Mouse (Mus musculus): ENCODE measurements around the gene Aknad1.
A peak's percentile ranks its signal among the peaks of the same experiment; 100 is the strongest.

The Aknad1 gene

DNA sequence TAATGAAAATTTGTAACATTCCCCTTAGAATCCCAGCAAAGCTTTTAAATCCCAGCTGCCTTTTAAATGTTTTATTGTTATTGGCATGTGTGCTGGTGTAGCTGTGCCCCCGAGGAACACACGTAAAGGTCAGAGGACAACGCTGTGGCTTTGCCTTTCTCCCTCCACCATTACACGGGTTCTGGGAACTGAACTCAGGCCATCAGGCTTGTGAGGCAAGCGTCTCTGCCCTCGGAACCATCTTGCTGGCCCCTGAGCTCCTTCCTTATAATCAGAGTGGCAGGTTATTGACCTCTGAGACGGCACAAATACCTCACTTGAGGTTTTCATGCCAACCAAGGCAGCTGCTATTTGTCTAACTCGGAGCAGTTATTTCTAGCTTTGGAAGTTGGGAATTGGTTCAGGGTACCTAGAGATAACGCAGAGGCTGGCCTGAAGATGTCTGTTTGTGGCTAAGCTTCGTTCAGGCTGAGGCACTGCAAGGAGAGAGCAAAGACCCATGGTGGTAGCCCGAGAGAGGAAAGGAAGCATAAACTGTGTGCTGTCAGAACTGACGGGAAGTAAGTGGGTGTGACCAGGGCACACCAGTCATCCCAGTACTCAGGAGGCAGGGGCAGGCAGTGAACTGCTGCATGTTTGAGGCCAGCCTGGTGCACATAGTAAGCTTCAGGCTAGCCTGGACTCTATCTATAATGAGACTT lies 48.4 kb downstream of the Aknad1 start:
- DNase-seq (ENCODE audit: low read depth) = no peak

DNA sequence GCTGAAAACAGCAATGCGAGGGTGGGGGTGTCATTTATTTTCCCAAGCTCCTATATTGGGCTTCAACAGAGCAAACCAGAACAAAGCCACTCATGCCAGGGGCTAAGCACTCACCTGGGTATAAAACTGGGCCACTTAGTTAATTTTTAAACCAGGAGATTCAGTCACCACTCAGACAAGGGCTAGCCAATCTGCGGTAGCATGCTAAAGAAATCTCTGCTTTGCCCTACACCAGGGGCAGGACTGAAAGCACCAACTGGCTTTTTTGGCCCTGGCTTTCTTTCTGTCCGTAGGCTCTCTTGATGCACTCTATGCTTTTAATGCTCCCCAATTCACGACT lies 49.0 kb downstream of the Aknad1 start:
- DNase-seq (ENCODE audit: low read depth) = no peak

DNA sequence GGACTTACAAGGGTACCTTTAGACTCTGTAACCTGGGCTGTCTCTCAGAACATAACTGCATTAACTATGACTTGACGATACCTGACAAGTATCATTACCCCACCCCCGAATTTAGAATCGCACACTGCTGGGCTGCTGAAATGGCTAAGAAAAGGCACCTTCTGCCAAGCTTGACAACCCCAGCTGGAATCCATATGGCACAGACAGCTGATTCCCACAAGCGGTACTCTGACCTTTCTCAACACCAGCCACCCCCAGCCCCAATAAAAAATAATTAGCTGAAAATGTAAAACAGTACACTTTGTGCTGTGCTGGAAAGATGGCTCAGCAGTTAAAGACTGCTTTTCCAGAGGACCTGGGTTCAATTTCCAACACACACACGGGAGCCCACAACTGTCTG lies 49.8 kb downstream of the Aknad1 start:
- no peak for DNase-seq (ENCODE audit: low read depth)

DNA sequence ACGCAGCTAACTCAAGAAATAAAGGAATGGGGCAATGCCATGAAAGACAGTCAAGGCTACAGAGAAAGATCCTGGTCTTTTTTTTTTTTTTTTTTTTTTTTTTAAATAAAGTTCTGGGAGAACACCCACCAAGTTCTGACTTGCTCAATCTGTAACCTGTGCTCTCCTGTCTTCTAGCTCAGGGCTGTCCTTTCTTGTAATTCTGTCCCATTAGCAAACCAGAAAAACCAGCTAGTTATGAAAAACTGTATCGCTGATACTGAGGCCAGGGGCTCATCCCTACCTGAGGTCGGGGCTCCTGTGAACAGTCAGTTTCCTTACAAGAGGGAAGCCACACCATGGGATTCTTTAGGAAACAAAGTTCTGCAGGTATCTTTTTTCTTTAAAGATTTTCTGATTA lies 51.0 kb downstream of the Aknad1 start:
- no peak for DNase-seq (ENCODE audit: low read depth)

DNA sequence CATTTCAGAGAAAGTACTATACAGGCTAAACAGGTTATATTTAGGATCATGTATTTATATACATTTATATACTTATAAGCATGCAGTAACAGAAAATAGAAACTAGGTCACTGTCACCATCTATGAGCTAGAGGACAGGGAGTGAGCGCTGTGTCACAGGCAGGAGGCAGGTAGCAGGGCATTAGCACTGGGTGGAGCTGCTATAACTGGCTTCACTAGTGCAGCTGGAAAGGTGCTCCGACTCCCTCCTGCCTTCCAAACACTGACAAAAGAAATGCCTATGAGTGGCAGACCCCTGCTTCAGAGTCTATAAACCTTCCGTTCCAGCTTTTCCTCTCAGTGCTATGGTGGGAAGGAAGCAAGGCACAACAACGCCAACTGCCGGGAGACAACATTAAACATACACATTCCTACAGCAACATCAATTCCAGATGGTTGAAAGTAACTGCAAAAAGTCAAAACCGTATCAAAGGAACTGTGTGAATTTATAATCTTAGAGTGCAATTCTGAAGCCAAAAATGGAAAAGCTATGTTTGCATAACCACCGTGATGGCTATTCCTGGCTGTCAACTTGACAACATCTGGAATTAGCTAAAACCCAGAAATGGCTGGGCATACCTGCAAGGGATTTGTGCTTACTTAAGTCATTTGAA lies 51.7 kb downstream of the Aknad1 start:
- peak; percentile 31 for DNase-seq (ENCODE audit: low read depth)

DNA sequence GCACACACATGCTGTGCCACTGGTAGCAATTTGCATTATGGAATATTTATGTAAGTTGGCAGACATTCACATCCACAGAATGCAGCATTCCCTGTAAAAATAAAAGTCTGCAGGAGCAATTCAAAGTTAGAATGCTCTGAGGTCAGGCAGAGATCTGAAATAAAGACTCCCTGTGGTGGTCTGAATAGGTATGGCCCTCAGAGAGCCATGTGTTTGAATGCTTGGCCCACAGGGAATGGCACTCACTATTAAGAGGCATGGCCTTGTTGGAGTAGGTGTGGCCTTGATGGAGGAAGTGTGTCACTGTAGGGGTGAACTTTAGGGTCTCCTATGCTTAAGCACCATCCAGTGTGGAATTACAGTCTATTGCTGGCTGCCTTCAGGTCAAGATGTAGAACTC lies 53.0 kb downstream of the Aknad1 start:
- no peak for DNase-seq (ENCODE audit: low read depth)

DNA sequence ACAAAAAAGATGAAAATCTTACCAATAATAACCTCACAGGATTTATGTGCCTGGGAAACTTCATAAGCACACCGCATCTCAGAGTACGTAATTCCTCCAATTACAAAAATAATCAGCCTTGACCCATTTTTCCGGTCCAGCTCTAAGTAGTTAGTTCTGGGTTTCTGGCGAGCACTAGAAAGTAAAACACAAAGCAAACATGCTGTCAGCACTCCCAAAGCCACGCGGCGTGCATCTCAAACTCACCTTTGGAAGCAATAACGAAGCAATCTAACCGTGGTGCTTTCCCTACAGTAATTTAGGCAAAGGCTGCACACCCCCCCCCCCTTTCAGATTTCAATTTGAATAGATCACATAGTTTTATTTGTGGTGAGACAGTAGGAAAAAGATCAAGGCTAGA lies 55.3 kb downstream of the Aknad1 start:
- DNase-seq (ENCODE audit: low read depth) = no peak

DNA sequence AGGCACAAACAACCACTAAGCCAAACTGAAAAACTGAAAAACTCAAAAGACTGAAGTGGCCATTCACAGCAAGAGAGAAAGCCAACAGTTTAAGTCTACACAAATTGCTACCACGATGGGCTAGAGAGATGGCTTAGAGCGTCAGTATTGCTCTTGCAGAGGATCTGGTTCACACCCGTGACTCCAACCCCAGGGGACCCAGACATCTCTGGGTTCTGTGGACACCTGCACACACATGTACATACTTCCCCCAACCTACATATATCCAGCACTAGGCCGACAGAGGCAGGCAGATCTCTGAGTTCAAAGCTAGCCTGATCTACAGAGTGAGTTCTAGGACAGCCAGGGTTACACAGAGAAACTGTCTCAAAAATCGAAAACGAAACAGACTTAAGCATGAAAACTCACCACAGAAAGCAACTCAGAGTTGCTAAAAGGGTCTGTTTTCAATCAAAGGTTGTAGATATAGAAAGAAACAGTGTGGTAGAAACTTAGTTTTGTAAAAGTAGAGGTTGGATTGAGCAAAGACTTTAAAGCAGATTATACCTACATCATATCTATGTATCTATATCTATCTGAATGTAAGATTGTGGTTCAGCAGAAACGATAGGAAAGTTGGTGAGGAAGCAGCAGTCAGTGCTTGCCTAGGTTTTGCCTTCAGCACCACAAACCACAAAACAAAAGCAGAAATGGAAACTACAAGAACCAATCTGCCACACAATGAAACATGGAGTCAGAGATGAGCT lies 56.3 kb downstream of the Aknad1 start:
- no peak for DNase-seq (ENCODE audit: low read depth)

DNA sequence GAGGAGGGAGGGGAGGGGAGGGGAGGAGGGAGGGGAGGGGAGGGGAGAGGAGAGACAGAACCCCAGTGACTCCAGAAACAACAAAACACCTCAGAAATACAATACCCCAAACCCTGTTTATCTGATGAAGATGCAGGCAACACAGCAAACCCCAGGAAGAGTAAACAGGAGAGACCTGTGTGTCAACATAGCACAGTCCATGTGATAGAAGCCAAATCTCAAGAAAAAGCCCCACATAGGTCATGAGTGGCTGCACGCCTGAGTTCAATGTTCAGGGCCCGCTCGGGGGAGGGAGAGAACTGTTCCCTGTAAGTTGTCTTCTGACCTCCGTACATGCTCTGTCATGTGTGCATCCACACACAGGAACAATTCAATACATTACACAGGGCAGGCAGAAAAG lies 56.9 kb downstream of the Aknad1 start:
- no peak for DNase-seq (ENCODE audit: low read depth)

DNA sequence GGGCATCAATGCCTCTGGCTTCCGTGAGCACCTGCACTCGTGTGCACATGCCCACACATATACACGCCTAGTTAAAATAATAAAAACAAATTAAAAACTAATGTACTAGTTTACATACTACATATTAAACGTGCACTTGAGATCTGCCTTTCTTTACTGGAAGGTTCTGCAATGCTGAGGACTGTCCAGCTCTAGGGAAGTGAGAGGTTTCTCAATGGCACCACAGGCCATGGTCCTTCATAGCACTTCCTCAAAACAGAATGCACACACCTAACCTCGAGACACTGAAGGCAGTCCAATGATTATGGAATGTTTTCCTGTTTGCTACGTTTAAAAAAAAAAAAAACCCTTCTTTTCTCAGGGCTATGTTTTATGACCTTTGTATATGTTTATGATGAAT lies 58.3 kb downstream of the Aknad1 start:
- DNase-seq (ENCODE audit: low read depth) = no peak

DNA sequence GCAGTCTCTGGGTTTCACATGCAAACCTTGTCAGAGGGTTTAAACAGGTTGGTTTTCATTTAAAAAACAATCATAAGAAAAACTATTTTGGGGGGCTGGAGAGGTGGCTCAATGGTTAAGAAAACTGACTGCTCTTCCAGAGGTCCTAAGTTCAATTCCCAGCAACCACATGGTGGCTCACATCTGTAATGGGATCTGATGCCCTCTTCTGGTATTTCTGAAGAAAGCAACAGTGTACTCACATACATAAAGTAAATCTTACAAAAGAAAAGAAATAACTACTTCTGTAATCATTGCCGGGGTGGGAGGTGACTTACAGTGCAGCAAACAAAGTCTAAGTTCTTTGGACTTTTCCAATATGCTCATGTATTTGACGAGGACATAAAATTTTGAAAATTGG lies 58.9 kb downstream of the Aknad1 start:
- no peak for DNase-seq (ENCODE audit: low read depth)

DNA sequence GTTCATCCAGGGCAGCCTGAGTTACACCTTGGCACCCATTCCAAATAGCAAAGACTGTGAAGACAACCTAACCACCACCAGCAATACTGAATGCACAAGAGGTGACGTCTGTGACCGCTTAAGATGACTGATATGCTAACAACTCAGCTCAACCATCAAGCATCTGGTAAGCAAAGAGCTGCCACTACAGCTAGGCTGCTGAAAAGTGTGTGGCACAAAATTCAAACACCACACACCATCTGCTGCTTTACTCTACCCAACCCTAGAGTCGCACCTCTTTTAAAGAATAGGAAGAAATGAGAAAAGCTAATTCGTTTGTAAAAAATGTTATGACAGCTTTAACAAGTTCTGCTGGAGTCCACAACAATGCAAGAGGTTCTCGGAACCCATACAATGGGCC lies 66.2 kb downstream of the Aknad1 start:
- DNase-seq (ENCODE audit: low read depth) = no peak

DNA sequence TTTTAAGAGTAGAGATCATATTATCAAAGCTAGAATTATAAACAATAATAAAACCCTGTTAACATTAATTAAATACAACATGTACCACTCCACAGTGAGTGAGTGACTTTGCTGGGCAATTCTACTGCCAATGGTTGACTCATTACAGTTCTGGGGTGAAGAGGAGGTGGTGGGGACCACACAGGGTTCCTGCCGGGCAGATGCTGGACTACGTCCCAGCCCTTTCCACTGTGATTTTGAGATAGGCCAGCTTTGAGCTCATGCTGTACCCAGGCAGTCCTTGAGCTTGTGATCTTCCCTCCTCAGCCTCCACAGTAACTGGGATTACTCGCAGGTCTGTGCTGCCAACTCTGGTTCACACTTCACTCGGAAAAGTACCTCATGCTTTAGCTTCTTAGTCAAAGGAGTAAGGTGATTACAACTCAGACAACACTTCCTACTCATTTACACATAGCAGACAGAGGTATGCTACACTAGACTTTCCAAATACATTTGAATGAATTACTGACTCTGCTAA lies 71.3 kb downstream of the Aknad1 start:
- peak; percentile 74 for DNase-seq (ENCODE audit: low read depth)

DNA sequence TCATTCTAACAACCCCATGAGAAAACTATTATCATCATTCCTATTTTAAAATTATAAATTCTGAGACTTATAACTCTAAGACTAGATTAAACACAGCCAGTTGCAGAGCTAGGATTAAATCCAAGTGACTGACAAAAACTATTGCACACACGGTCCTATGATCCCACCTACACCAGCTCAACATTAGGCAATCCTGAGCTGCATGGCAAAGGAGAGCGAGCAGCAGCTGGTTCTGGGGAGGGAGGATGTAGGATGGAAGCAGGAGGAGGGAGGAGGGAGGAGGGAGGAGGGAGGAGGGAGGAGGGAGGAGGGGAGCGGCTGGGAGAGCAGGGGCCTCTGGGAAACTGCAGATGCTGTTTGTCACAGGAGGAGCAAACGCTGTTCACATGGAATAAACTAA lies 76.2 kb downstream of the Aknad1 start:
- DNase-seq (ENCODE audit: low read depth) = no peak

DNA sequence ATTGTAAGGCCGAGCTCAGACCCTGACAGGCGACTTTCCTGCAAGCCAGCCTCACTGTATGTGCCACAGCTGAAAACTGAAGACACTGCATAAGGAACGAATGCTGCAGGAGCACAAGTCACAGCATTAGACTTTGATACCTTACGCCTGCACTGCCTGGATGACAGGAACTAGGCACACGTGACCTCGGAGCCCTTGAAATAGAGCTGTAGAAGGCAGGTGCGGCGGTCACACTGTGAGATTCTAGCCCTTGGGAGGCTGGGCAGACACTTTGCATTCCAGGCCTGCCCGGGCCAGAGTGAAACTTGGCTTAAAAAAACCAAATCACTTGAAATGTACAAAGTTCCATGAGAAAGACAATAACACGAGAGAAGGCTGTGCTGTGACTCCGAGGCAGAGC lies 91.0 kb downstream of the Aknad1 start:
- no peak for DNase-seq (ENCODE audit: low read depth)

DNA sequence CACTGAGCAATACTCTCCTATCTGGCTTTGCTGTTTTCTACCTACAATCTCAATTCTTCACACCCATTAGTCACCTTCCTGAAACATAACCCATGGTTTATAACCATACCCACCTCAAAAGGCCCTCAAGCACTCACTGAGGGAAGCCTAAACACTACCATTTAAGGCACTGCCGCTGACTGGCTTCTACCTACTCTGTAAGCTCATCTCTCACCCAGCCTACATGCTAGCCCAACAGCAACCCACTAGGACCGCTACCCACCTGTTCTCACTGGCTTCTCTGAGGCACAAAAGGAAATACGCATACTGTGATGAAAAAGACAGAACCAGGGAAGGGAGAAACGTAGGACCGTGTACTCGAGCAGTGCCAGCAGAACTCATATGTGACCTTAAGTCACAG lies 92.3 kb downstream of the Aknad1 start:
- DNase-seq (ENCODE audit: low read depth) = no peak

Measured in fibroblast of lung, adult 2 months (primary cell).